Mouse (Mus musculus): ENCODE results near the gene Syne2. TPM values are rescaled to one million over a fixed set of nuclear protein-coding genes. Genes with fewer than 3 reads are reported as not detected.
A peak's percentile ranks its signal among the peaks of the same experiment; 100 is the strongest.

Gene Syne2
- total RNA-seq, 2 experiments from 2014 or later: 46.8 to 78.3 TPM

DNA sequence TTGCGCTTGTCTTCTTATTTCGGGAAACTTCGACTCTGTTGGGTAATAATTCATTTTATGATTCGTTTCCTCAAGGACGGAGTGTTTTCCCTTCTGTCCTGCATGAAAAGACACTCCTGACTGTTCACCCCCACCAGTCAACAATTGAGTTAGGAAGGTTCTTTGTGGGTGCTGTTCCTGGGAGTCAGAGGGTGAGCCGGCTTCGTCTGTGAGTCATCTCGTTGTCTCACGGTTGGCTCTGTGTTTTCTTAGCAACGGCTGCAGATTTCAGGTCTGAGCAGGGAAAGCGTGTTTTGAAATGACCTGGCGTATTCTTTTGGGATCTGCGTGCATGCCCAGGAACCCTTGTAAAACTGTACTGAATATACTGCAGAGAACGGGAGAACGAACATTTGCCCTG lies 9.8 kb downstream of the Syne2 start:
- DNase-seq: peak; percentile 66

DNA sequence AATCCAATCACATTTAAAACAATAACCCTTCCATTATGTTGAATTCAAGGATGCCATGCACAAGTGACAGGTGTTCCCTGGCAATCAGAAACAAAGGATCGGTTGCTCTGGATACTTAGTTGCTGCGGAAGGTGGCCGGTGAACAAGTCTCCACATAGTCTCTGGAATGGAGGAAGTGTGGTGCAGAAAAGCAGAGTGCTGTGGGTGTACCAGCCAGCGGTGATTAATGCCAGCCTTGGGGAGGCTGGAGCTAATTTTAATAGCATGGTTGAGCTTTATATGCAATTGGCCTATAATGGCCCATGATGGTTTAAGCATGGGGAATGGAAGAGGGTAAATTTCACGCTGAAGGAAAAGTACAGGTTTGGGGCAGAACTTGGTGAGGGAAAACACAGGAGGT lies 11.7 kb downstream of the Syne2 start:
- DNase-seq: no peak

DNA sequence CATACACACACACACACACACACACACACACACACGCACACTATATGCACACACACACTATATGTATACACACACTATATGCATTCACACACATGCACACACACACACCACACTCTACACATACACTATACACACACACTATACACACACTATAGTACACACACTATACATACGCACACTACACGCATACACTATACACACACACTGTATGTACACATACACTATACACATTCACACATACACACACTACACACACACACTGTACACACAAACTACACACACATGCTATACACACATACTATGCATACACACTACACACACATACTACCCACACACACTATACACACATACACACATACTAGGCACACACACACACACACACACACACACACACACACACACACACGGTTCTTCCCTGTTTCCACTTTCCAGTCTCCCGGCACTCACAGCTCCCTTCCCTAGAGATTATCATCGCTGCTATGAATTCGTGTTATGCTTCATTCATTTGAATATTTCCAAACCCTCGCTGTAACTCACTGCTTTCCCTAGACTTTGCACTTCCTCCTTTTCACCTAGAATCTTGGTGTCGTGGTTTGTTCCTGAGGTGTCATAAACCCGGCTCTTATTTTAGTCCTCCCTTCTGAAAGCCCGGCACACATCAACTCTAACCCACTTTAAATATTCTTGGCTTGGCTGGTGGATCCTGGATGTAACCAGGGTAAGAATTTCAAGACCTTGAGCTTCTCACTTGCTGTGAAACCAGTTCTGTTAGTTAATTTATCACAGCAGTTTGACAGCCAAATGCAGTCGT lies 15.4 kb downstream of the Syne2 start:
- no peak for DNase-seq

DNA sequence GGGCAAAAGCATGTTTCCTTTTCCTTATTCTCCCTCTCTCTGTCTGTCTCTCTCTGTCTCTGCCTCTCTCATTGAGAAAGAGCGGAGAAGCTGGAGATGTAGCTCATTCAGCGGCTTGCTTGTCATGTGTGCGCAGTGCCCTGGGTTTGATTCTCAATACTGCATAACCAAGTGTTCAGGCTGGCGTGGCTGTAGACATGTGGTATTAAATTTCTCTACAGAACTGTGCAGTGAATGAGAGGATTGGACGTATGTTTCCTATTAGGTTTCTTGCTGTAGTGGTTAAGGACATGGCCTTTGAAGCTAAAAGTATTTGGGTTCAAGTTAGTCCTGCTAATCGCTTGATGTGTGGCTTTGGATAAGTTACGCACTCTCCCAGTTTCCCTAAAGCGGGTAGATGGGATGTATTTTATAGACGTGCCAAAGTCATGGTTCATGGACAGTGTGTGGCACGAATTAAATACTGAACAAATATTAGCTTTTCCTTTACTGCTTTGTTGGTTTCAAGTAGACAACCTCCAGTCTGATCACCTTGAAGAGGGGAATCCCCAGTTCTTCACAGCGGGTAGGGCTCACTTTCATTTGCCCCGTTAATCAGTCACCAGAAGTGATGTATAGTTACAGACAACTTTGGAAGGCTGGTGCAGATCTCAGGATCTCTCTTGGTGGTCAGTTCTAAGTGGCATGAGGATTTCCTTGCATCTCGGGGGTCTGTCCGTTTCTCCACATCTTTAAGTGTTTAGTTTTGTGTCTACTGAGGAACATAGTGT lies 16.2 kb downstream of the Syne2 start:
- DNase-seq: no peak

DNA sequence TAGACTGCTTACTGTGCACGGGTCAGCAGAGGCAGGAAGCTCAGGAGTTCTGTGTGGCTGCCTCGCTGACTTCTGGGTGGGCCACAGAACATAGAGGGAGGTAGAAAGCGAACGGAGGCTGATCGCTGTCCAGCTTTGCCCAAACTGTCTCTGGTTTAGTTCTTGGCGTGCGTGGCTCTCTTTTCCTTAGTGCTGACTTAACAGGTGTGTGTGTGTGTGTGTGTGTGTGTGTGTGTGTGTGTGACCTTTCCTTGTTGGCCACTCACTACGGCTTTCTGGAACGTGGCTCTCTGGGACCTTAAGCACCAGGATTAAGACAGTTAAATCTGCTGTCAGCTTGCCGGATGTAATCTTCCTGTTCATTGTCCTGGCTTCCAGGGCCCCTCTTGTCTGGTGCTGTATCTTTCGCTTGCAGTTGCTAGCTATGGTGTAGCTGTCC lies 18.6 kb downstream of the Syne2 start:
- DNase-seq: peak; percentile 34

DNA sequence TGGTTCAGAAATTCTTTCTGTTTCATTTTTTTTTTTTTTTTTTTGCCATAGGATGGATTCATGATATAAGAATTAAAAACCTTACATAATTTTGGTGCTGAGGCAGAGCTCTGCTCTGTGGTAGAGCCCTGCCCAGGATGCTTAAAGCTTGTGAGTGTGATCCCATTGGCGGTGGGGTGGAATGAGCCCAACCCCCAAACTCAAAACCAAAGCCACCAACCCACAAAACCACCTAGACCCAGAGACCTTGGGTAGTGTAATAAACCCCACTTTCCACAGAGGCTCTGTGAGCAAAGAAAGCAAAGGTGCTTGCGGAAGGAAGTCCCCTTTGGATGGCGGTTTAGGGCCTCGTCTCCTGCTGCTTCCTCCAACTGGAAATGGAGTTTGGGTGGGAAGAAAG lies 19.5 kb downstream of the Syne2 start:
- no peak for DNase-seq

DNA sequence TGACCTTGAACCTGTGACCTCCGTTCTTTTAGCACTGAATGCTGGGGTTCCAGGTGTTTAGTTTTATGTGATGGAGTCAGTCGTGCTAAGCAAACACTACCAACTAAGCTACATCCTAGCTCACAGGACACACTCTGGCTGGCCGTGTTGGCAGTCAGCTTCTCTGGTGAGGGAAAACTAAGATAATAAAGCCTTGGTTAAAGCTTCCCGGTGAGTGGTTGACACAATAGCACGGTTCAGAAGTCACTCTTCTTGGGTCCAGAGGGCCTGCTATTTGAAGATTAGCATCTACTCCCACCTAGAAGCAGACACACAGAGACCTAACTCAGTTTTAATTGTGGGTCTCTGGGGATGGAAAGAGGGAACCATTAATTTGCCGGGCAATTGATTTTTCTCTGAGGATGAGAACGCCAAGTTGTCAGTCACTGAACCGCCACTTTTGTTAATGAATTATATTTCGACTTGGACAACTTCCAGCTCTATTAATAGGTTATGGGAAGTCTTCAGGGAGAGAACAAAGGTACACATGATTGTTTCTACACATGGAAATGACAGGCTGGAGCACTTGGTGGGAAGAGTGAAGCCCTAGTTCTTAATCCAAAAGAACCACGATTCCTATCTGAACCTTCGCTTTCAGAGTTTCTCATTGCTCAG lies 21.3 kb downstream of the Syne2 start:
- DNase-seq: no peak

DNA sequence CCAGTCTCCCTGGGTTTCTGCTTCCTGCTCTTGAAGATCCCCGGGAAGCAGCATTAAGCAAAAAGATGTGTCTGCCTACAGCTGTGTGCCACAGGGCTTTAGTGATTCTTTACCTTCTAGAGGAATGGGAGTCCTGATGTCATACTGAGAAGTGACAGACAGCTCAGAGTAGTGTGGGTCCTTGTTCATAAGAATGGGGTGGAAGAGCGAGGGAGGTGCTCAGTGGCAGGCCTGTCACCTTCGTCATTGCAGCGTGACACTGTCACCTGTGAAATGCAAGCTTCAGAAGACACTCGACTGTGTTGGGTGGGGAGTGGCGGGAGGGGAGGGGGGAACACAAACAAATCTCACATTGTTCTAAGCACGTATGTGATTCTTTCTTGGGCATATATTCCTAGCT lies 23.2 kb downstream of the Syne2 start:
- no peak for DNase-seq

DNA sequence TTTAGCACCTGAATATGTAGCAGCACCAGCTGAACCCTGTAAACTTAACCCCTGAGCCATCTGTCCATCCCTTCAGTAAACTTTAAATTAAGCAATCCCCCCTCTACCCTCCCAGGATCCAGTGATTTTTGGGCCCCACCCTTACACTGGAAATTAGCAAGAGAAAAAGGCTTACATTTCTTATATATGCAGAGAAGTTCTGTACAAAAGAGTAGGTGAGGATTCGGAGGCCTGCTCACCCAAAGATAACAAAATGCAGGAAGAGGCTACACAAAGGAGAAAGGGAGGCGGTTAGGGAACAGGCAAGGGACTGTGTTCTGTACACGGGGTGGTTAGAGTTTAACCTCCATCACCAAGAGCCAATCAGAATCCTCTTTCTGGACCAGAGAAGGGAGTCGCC lies 26.4 kb downstream of the Syne2 start:
- no peak for DNase-seq

DNA sequence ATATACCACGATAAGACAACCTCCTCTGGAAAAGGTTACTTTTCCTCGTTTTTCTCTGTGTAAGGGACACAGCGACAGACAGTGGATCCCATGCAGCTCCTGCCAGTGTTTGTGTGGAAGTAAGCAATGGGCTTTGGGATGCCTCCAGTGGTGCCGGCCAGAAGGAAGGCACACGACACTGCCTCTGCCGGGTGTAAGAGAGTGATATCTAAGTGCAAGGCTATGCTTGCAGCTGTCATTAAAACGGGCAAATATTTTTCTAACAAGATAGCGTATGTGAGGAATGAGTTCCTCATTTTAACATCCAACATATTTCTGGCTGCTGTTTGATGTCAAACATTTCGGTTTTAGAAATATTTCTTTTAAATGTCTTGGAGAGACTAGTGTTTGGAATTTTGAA lies 27.1 kb downstream of the Syne2 start:
- no peak for DNase-seq

DNA sequence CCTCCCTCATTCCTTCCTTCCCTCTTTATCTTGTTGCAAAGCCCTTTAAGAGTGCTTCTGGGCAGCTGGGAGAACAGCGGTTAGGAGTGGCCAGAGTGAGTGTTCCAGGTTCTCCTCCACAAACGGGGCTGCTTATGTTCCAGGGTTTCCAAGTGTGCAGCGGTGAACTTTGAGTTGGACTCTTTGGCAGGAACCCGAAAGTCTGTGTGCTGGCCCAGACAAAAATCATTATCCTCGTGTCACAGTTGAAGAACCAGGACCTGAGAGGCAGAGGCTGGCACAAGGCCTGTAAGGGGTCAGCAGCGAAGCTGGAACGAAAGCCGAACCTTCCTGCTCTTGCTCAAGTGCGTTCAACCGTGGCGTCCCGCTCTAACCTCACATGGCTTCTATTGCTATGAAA lies 28.6 kb downstream of the Syne2 start:
- peak; percentile 36 for DNase-seq

DNA sequence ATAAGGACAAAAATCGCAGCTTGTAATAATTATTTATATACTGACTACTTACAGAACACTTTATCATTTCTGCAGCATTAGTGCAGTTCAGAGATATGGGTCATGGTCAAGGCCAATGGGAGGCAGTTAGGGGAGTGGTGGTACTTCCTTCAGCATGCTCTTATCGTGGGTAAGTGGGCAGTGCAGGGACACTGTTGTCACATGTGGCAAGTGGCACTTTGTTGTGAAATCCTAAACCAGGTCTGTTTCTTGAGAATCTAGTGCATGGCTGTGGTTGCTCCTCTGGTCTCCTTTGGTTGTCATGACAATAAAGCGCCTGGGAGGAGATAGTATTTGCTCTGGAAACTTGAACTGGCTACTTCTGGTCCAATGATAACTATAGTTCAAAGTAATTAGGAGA lies 32.3 kb downstream of the Syne2 start:
- no peak for DNase-seq

DNA sequence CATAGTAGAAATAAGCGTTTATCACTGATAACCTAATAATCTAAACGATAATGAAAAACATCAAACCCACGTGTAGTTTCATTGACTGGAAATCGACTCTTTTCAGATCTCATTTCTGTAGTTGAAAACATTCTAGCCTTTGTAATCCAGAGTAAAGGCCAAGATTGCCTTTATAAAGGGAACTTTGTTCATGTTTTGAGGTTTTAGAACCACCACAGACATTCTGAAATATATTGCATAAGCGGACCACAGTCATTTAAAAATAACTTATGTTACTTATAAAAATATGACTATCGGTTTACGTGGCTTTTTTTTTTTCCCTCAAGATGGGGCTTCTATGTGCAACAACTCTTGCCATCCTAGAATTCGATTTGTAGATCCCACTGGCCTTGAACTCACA lies 33.5 kb downstream of the Syne2 start:
- DNase-seq: no peak

DNA sequence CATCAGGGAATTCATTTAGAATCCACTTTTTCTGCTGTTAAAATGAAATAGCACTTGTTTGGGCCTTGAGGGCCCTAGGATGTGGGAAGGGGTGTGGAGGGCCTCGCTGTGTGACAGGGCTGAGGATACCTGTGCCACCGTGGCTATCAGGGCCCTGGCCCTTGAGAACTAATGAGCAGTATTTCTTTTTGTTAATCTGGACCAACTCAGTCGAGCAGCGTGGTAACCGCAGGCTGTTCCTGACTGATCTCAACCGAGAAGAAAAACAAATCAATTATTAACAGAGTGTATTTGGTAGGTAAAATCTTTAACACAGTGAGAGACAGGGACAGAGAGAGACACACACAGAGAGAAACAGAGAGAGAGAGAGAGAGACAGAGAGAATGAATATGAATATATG lies 34.5 kb downstream of the Syne2 start:
- DNase-seq: no peak

DNA sequence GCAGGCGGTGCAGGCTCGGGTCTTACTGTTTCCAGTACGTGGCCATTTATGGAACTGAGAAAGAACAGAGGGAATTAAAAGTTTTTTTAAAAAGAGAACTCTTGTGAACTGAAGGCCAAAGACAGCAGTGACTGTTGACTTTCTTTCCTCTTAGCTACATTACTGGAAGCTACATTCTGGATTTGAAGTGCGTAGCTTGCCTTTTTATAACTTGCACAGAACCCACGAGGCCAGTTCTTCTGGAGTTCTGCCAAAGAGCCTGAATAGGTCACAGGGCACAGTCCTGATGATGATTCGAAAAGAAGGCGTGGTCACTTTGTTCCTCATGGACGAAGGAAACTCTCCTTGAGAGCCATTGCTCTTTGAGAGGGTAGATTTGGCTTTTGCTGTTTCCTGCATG lies 35.6 kb downstream of the Syne2 start:
- DNase-seq: peak; percentile 76

DNA sequence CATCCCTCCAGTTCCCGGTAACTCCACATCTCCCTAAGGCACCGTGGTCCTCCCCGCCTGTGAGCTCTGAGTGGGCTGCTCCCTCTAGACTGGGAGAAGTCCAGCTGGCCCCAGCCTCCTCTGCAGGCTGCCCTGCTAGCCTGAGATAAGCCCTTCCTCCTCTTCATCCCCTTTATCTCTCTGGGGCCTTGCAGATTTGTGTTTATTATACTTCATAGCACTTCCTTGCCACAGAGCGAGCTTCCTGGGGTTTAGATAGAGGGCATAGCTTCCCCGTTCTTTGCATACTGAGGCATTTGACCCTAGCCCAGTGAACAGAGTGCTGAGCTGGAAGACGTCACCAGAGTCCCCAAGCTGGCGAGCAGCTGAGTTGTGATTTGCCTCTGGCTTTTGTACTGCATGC lies 37.1 kb downstream of the Syne2 start:
- DNase-seq: peak; percentile 19

DNA sequence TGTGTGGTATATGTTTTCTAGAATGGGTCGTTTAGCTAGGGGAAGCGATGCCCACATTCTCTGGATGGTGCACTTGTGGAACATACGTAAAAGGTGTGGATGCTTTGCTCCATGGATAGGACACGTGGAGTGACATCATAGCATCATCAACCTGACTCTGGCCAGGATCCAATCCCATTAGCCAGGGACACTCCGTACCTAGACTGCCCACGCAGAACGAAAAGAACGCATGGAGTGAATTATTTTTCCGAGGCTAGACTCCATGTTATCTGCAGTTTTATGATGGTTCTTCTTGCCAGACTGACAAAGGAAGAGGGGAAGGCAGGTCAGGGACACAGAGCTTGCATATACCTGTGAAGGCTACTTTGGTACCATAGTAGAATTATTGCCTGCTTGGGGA lies 37.7 kb downstream of the Syne2 start:
- no peak for DNase-seq

DNA sequence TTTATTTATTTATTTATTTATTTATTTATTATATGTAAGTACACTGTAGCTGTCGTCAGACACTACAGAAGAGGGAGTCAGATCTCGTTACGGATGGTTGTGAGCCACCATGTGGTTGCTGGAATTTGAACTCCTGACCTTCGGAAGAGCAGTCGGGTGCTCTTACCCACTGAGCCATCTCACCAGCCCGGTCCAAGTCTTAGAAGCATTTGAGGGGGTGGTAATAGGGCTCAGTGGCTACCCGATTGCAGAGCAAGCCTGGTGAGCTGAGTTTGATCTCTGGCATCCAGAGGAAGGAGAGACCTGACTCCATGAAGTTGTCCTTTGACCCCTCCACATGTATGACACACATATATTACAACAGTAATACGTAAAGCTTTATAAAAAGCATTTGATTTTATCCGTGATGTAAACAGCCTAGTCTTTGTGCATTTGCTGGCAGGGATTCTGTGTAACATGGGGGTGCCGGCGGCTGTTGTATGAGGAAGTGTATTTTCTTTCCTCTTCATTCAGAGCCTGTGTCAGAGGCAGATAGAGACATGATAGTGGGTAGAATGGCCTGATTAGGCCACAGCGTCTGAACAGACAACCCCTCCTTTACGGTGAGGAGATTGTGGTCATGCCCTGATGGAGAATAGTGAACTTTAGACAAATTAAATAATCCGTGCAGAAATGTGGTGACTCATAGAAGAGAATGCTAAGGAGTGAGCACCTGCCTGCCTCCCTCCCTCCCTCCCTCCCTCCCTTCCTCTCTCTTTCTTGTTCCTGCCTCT lies 38.3 kb downstream of the Syne2 start:
- DNase-seq: no peak

DNA sequence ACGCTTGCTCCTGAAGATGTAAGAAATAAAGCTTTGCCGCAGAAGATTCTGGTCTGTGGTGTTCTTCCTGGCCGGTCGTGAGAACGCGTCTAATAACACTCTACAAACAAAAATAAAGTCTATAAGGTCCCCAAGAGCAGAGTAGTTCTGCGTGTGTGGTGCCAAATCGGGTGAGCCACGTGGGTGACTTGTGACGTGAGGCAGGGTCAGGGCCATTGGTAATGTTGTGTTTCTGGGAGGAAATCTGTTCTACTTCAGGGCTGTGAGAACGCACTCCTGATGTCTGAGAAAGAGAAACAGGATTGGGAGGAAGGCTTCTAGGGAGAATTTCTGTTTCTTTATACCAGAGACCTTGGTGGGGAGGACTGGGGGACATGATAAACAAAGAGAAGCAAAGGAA lies 42.0 kb downstream of the Syne2 start:
- DNase-seq: peak; percentile 49

DNA sequence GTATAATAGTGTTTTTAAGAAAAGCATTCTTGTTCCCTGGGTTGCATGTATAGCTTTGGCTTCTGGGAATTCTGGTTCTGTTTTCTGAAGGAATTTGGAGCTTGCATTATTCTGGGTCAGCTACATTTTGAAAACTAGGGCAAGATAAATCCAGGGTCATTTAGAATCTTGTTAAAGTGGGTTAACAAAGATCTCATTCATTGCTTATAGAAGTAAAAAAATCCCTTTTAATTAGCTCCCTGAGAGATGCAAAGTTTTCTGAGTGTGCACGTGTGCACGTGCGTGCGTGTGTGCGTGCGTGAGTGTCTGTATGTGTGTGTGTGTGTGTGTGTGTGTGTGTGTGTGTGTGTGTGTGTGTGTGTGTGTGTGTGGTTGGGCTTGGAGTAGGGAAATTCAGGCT lies 42.9 kb downstream of the Syne2 start:
- no peak for DNase-seq

DNA sequence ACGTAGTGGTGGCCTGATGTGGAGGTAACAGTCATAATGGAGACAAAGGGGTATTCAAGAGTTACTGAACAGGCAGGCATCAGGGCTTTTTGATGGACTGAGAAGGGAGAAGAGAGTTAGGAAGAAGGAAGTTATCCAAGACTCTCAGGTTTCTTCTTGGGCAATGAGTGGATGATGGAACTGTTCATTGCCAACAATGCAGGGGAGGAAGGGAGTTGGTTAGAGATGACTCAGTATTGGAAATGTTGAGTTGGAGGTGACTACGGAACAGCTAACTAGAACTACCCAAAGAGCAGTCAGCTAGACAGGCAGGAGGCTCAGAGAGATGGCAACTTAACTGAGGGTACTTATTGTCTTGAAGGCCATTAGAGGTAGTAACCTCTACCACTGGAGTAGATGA lies 47.2 kb downstream of the Syne2 start:
- DNase-seq: no peak
